Mouse (Mus musculus) right cerebral cortex, adult 18-20 months (tissue): ENCODE measurements around the gene D430041D05Rik.

ENCODE experiments used
- DNase-seq: peaks from one replicate; pipeline ENCODE4 v3.0.0; 2022; ENCODE audit warnings: mixed read lengths

Gene D430041D05Rik

GRCm38 (mm10) chr2:104410963-104411545 lies at the start of gene D430041D05Rik:
Gene D430041D05Rik (minus strand): TSS chr2:104411013.
- DNase-seq: no peak

- no peak for DNase-seq
Observed at GRCm38 (mm10) chr2:104460021-104460420, 49.2 kb upstream of the D430041D05Rik start.

GRCm38 (mm10) chr2:104458569-104459332 lies 47.9 kb upstream of the D430041D05Rik start:
- no peak for DNase-seq

- DNase-seq: no peak
Observed at GRCm38 (mm10) chr2:104457106-104457505, 46.3 kb upstream of the D430041D05Rik start.

- DNase-seq: no peak
Observed at GRCm38 (mm10) chr2:104450685-104451084, 39.9 kb upstream of the D430041D05Rik start.

GRCm38 (mm10) chr2:104449191-104449590 lies 38.4 kb upstream of the D430041D05Rik start:
- no peak for DNase-seq

GRCm38 (mm10) chr2:104448201-104448600 lies 37.4 kb upstream of the D430041D05Rik start:
- DNase-seq: no peak

- DNase-seq: no peak
Observed at GRCm38 (mm10) chr2:104446016-104446415, 35.2 kb upstream of the D430041D05Rik start.

- peak; percentile 63 for DNase-seq
Observed at GRCm38 (mm10) chr2:104444776-104445175, 34.0 kb upstream of the D430041D05Rik start.

GRCm38 (mm10) chr2:104442341-104442740 lies 31.5 kb upstream of the D430041D05Rik start:
- no peak for DNase-seq

GRCm38 (mm10) chr2:104436226-104436625 lies 25.4 kb upstream of the D430041D05Rik start:
- no peak for DNase-seq

GRCm38 (mm10) chr2:104431067-104431466 lies 20.3 kb upstream of the D430041D05Rik start:
- no peak for DNase-seq

GRCm38 (mm10) chr2:104430566-104430965 lies 19.8 kb upstream of the D430041D05Rik start:
- DNase-seq: no peak

GRCm38 (mm10) chr2:104426112-104426511 lies 15.3 kb upstream of the D430041D05Rik start:
- DNase-seq: no peak

GRCm38 (mm10) chr2:104422230-104422629 lies 11.4 kb upstream of the D430041D05Rik start:
- no peak for DNase-seq

GRCm38 (mm10) chr2:104420805-104421204 lies 10.0 kb upstream of the D430041D05Rik start:
- no peak for DNase-seq

GRCm38 (mm10) chr2:104419999-104420398 lies 9.2 kb upstream of the D430041D05Rik start:
- DNase-seq: no peak

- no peak for DNase-seq
Observed at GRCm38 (mm10) chr2:104419411-104419810, 8.6 kb upstream of the D430041D05Rik start.

GRCm38 (mm10) chr2:104413011-104413410 lies 2.2 kb upstream of the D430041D05Rik start:
- DNase-seq: no peak

- DNase-seq: no peak
Observed at GRCm38 (mm10) chr2:104412496-104412895, 1.7 kb upstream of the D430041D05Rik start.

GRCm38 (mm10) chr2:104411806-104412205 lies 993 bp upstream of the D430041D05Rik start:
- no peak for DNase-seq

GRCm38 (mm10) chr2:104409851-104410821 lies 677 bp downstream of the D430041D05Rik start:
- DNase-seq: peak; percentile 63

- DNase-seq: no peak
Observed at GRCm38 (mm10) chr2:104408351-104408750, 2.5 kb downstream of the D430041D05Rik start.
